Mouse (Mus musculus) layer of hippocampus, adult 2 months (tissue): Measurements from ENCODE around the gene Oxnad1. TPM values are rescaled to one million over a fixed set of nuclear protein-coding genes. Genes with fewer than 3 reads are reported as not detected.
A peak's percentile ranks its signal among the peaks of the same experiment; 100 is the strongest.

ENCODE experiments used
- DNase-seq, 2 experiments: peaks; one replicate each; pipeline ENCODE4 v3.0.0; 2022; ENCODE audit warnings: low spot score in 2 of 2
- H3K27ac ChIP-seq: fragments of 200-600 bp; 2 replicates; pipeline ENCODE4 v1.8.1; 2022
- H3K4me3 ChIP-seq: fragments of 200-600 bp; 2 replicates; pipeline ENCODE4 v1.8.1; 2022; ENCODE audit warnings: mild to moderate bottlenecking
- CTCF ChIP-seq: fragments of 200-600 bp; conservative IDR thresholded peaks from 2 replicates; pipeline ENCODE4 v1.8.1; 2022; ENCODE audit warnings: antibody characterized with exemption, mild to moderate bottlenecking, moderate library complexity
- long read RNA-seq, 2 experiments: library from polyadenylated mRNA; stranded (forward); transcript quantifications; one replicate each; pipeline ENCODE4 v2.0.0; 2021; ENCODE audit warnings: borderline mapping rate in 2 of 2
- total RNA-seq, 2 experiments: library from RNA; stranded (reverse); gene quantifications; 2 replicates each; pipeline ENCODE4 v1.2.3; 2021

Oxnad1 gene
- total RNA-seq = 10 to 100 TPM; 11.5 to 16.4 TPM
- long read RNA-seq, experiment 1, transcript Oxnad1-201 (8 exons, 2,376 nt) = major isoform, 7 of 7 reads
- long read RNA-seq, experiment 1, partial matches to known transcripts = 0 of 7 reads
- long read RNA-seq, experiment 1, other reads (novel, unspliced or antisense) = 0 of 7 reads
- long read RNA-seq, experiment 2, partial matches to known transcripts = 0 of 4 reads
- long read RNA-seq, experiment 2, other reads (novel, unspliced or antisense) = 3 of 4 reads

GRCm38 (mm10) chr14:32084761-32085485 lies at the start of gene Oxnad1:
Oxnad1 (plus strand) TSS chr14:32085374.
- DNase-seq = no peak

GRCm38 (mm10) chr14:32036482-32036881 lies 48.7 kb upstream of the Oxnad1 start:
- no peak for TF ChIP-seq CTCF
- DNase-seq = no peak
- no peak overlapping the region for H3K27ac ChIP-seq
- no peak overlapping the region for H3K4me3 ChIP-seq

More at GRCm38 (mm10) chr14:32084761-32085485, at the start of gene Oxnad1:
- Histone ChIP-seq H3K27ac (peak within 1 kb of the TSS; percentile 98), H3K4me3 (peak within 1 kb of the TSS; percentile 71)
- no peak for TF ChIP-seq CTCF

GRCm38 (mm10) chr14:32037661-32038252 lies 47.4 kb upstream of the Oxnad1 start:
- no peak for TF ChIP-seq CTCF
- DNase-seq = no peak
- Histone ChIP-seq H3K27ac (no peak overlapping the region), H3K4me3 (no peak overlapping the region)

GRCm38 (mm10) chr14:32042108-32042507 lies 43.1 kb upstream of the Oxnad1 start:
- no peak overlapping the region for H3K4me3 ChIP-seq
- DNase-seq = no peak
- TF ChIP-seq CTCF = no peak
- H3K27ac ChIP-seq = no peak overlapping the region

GRCm38 (mm10) chr14:32046357-32046756 lies 38.8 kb upstream of the Oxnad1 start:
- Histone ChIP-seq H3K4me3 (no peak overlapping the region), H3K27ac (no peak overlapping the region)
- TF ChIP-seq CTCF = no peak
- no peak for DNase-seq

- no peak for TF ChIP-seq CTCF
- DNase-seq = no peak
- Histone ChIP-seq H3K4me3 (no peak overlapping the region), H3K27ac (no peak overlapping the region)
These were observed 35.0 kb upstream of the Oxnad1 start for GRCm38 (mm10) chr14:32050171-32050570.

- no peak for DNase-seq
- TF ChIP-seq CTCF = no peak
These were observed 31.3 kb upstream of the Oxnad1 start for GRCm38 (mm10) chr14:32053895-32054294.

DNA sequence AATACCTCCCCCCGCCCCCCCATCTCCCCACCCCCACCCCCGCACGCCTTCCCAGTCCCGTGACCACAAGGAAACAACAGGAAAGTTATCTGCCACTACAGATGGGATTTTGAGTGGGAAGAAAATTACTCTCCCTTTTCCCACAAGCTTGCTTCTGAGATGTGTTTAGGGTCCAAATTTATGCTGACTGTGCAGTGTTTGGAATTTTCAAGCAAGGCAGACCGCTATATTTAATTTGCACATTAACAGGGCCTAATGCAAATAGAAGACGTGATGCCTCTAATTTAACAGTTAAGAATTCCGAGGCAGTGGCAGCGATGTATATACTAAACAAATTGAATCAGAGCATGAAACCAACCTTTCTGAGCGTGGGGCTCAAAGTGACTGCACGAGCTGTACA lies 30.4 kb upstream of the Oxnad1 start:
- TF ChIP-seq CTCF = no peak
- H3K27ac ChIP-seq = no peak overlapping the region
- DNase-seq = no peak
- no peak overlapping the region for H3K4me3 ChIP-seq

More at GRCm38 (mm10) chr14:32053895-32054294, 31.3 kb upstream of the Oxnad1 start:
- H3K27ac ChIP-seq = no peak overlapping the region
- no peak overlapping the region for H3K4me3 ChIP-seq

- Histone ChIP-seq H3K27ac (no peak overlapping the region), H3K4me3 (no peak overlapping the region)
- DNase-seq = no peak
- no peak for TF ChIP-seq CTCF
These were observed 29.4 kb upstream of the Oxnad1 start for GRCm38 (mm10) chr14:32055781-32056180.

DNA sequence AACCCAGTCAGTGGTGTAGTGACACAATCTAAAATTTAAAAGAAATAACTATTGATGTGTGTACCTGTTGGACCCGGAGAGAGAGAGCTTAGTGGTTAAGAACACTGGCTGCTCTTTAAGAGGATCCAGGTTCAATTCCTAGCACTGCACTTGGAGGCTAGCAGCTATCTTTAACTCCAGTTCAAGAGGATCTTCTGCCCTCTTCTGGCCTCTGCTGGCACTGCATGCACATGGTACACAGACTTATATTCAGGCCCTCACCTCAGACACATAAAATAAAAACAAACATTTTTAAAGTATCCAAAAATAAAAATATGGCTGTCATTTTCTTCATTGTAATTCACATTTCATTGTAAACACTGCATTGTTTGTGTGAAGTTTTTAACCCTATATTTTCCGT lies 28.5 kb upstream of the Oxnad1 start:
- DNase-seq = no peak
- Histone ChIP-seq H3K27ac (no peak overlapping the region), H3K4me3 (no peak overlapping the region)
- TF ChIP-seq CTCF = peak; percentile 69

DNA sequence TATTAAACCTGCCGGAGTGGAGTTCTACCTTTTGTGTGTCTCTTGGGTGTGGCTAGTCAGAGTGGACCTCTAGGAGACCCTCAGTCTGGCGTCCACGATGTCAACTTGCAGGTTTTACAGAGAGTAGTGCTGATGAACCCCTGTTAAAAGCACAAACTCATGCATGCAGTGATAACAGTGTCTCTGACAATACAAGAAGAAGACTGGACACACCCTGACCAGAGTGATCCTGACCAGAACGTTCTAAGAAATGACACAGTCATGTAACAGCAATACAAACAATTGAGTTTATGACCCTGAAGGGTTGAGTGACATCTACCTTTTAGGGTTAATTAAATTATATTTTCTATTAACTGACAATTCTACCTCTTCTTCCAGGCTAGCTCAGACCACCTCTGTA lies 27.5 kb upstream of the Oxnad1 start:
- Histone ChIP-seq H3K4me3 (no peak overlapping the region), H3K27ac (no peak overlapping the region)
- TF ChIP-seq CTCF = no peak
- no peak for DNase-seq

DNA sequence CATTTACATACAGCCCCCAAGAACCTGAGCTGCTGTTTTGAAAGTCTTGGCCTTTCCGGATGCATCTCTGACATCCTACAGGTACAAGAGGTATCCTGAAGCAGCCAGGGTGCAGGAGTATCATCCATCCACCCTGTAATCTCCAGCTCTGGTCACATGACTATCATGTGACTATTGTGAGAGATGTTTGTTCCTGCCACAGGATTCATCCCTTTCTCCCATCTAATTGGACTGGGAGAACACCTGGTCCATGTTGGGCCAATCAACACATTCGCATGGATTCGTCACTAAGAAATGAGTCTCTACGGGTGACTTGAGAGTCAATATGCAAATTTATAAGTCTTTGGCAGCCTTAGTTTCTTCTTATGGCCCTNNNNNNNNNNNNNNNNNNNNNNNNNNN lies 23.8 kb upstream of the Oxnad1 start:
- no peak for DNase-seq
- Histone ChIP-seq H3K27ac (no peak overlapping the region), H3K4me3 (no peak overlapping the region)
- no peak for TF ChIP-seq CTCF

GRCm38 (mm10) chr14:32072807-32073206 lies 12.4 kb upstream of the Oxnad1 start:
- no peak for DNase-seq

More at GRCm38 (mm10) chr14:32072807-32073206, 12.4 kb upstream of the Oxnad1 start:
- TF ChIP-seq CTCF = no peak
- Histone ChIP-seq H3K4me3 (no peak overlapping the region), H3K27ac (peak overlapping the region; percentile 65)
